Mouse (Mus musculus) adrenal gland, adult 18-20 months (tissue): Measurements from ENCODE around the gene Aldh3b1. TPM values are rescaled to one million over a fixed set of nuclear protein-coding genes. Genes with fewer than 3 reads are reported as not detected.
"Not testable (repeated sequence)": the region's sequence is repeated elsewhere in the genome, so short reads cannot be mapped to it uniquely, and the experiment has no call there.

ENCODE experiments used
- DNase-seq, 2 experiments: peaks; one replicate each; pipeline ENCODE4 v3.0.0; 2021 to 2022; ENCODE audit warnings: low spot score in 2 of 2
- long read RNA-seq, 2 experiments: library from polyadenylated mRNA; stranded (forward); transcript quantifications; one replicate each; pipeline ENCODE4 v2.0.0; 2021
- total RNA-seq, 2 experiments: library from RNA; stranded (reverse); gene quantifications; 1 replicate in 1 of 2; 2 replicates in 1 of 2; pipeline ENCODE4 v1.2.3; 2021

Gene Aldh3b1
- total RNA-seq = 100 to 1,000 TPM in 1 of 2 experiments, 10 to 100 TPM in 1; 14.4 to 169 TPM
- long read RNA-seq, experiment 1, transcript Aldh3b1-201 (10 exons, 1,924 nt) = major isoform, 16 of 17 reads
- long read RNA-seq, experiment 1, partial matches to known transcripts = 0 of 17 reads
- long read RNA-seq, experiment 1, other reads (novel, unspliced or antisense) = 1 of 17 reads
- long read RNA-seq, experiment 2, transcript Aldh3b1-201 (10 exons, 1,924 nt) = major isoform, 331 of 416 reads
- long read RNA-seq, experiment 2, partial matches to known transcripts = 60 of 416 reads
- long read RNA-seq, experiment 2, other reads (novel, unspliced or antisense) = 25 of 416 reads

DNA sequence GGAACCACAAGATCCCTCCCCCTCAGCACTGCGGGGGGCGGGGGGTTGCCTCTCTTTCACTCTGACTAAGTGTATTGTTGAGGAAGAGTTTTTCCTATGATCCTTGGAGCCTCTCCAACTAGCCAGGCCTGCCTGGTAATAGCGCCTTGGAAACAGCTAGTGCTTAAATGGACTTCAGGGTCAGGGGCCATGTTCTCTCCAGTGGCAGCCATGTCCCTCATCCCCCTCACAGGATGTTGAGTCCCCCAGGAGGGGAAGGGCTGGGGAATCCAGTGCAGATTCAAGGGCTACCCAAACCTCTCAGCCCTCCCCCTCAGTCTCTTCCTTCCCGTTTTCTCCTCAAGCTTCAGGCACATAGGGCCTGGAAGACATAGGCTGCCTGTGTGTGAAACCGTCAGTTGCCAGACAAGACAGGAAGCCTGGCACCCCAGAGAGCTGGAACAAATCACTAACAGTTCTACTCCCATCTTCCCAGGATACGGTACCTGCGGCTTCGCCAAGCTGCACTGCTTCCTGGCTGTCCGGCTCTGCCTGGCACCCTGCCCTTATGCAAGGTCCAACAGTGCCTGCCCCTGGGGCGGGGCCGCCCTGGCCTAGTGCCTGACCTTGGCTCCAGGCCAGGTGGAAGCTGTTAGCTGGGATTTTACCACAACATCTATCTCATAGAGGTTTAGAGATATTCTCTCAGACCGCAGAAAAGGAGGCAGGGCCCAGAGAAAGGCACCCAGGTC is at the start of gene Aldh3b1:
TSS of gene Aldh3b1 (minus strand) at position 598 of the 731 bp plus-strand sequence.
- DNase-seq = peak; percentile 93 to 95

DNA sequence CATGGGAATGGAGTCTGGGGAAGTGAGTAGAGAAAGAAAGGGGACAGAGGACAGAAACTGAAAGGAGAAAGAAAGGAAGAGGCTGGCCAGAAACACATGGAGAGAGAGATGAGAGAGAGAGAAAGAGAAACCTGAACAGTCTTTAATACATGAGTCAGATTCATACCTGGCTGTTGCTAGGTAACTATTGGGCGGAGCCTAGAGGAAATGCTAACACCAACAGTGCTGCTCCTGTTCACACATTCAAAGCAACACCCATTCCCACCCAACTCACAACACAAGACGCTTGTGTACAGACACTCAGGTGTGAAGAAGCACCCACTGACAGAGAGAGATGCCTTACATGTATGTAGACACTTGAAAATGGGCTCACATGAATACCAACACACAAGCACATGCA is 46.3 kb upstream of the Aldh3b1 start:
- DNase-seq = no peak

DNA sequence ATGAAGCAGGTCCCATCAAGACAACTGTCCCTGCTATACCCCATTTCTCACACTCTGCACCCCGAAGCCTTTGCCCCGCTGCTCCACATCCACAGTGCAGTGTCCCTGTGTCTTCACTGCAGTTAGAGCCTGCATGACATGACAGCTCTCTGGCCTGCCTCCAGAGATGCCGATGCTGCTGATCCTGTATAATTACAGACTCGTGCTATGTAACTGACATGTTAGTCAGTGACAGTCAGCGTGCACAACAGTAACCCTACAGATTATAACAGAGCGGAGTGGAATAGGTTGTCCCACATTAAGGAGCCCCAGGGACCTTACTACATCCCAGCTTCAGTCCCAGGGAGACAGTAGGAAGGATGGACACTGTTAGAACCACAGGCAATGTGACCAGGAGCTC is 45.0 kb upstream of the Aldh3b1 start:
- not testable (repeated sequence) for DNase-seq

DNA sequence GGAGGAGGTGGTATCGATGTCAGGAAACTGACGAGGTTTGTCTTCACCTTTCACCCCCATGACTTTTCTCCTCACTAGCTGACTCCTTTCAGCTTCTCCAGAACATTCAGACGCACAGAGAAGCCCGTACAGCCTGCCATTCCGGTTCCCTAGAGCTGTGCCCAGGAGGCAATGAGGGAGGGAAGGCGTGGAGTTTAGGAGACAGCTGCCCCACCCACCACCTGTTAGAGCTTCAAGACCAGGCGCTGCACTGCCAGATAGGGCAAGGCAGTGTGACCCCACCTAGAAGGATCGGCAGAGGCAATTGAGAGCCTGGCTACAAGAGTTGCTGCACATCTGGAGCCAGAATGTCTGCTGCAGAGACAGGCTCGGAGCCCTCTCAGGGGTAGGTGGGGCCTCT is 42.6 kb upstream of the Aldh3b1 start, which contains the start of gene Aldh3b2:
TSS of gene Aldh3b2 (plus strand) at position 100 of the 400 bp plus-strand sequence.
- DNase-seq = no peak

DNA sequence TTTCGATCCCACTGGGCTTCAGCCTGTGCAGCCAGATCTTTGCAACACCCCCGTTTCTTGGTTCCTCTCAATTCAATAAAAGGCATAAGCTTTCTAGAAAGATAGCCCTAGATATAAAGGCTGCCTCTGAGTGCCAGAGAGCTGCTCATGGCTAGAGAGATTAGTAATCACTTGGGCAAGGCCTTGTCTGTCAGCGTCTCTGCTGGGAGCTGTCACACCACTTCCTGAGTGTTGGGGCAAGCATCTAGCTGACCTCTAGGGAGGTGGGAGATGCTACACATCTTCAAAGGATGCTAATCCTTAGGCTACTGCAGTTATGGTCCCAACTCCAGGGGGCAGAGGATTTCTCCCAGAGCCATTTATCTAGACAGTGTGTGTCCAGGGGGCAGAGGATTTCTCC is 37.6 kb upstream of the Aldh3b1 start:
- DNase-seq = no peak

DNA sequence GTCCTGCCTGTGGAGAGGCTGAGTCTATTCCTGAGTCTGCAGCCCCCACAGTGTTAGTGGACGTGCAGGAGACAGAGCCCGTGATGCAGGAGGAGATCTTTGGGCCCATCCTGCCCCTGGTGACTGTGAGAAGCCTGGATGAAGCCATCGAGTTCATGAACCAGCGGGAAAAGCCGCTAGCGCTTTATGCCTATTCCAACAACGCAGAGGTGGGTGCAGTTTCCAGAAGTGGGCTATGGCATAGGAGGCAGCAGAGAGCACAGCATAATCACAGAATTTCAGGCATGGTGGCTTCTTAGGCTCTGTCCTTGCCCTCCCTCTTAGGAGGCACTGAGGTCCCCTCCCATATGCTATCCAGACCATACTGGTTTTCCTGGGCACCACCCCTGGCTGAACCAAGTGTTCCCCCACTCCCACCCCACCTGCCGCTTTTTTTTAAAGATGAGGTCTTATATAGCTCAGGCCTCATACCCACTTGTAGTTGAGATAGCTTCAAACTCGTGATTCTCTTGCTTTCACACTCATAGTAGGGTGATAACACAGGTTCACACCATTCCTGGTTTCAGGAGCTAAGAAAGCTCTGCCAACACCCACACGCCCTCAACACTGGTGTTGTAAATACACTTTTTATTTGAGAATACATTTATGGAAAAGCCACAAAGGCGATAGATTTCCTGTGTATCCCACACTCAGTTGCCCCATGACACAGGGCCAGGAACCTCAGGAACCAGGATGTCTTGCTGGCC is 36.9 kb upstream of the Aldh3b1 start:
- no peak for DNase-seq

DNA sequence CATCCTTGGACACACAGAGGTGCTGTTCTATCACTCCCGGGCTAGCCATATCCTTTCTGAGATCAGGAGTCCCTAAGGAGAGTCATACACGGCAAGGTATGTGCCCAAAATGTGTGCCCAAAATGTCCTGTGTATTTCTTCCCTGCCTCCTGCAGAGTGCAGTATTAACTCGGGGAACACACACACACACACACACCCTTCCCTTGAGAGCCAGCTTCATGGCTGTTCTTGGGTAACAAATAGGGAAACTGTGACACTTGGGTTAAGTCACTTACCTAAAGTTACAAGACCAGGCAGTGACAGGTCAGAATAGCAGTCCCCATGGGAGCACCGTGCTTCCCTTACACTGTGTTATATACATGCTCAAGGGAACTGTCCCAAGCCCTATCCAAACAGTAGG is 34.4 kb upstream of the Aldh3b1 start:
- no peak for DNase-seq

DNA sequence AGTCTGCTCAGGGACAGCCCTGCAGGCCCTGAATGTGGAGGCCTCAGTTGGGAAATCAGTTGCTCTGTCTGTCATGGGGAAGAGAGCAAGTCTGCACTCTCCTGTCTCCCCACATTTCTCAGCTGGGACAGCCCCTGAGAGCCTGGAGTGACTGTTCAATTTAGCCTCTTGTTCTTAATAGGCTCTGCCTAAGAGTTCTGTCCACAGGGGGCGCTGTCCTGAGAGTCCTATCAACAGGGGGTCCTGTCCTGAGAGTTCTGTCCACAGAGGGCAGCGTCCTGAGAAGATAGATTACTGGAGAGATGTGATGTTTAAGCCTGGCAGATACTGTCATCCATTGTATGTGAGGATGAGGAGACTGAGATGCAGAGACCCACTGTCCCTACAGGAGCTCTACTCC is 32.9 kb upstream of the Aldh3b1 start:
- DNase-seq = no peak

DNA sequence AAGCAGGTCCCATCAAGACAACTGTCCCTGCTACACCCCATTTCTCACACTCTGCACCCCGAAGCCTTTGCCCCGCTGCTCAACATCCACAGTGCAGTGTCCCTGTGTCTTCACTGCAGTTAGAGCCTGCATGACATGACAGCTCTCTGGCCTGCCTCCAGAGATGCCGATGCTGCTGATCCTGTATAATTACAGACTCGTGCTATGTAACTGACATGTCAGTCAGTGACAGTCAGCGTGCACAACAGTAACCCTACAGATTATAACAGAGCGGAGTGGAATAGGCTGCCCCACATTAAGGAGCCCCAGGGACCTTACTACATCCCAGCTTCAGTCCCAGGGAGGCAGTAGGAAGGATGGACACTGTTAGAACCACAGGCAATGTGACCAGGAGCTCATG is 32.2 kb upstream of the Aldh3b1 start:
- not testable (repeated sequence) for DNase-seq

DNA sequence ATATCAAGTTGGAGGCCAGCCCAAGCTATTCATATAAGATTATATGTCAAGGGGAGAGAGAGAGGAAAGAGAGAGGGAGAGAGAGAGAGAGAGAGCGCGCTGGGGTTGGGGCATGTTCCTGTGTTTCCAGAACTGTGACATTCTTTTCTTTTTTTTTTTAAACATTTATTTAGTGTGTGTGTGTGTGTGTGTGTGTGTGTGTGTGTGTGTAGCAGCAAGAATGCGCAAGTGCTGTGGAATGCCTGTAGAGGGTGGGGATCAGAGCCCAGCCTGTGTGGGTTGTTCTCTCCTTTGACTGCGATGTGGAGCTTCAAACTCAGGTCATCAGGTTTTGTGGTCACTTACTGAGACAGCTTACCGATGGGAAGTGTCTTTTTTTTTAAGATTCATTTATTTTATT is 30.6 kb upstream of the Aldh3b1 start:
- DNase-seq = no peak

DNA sequence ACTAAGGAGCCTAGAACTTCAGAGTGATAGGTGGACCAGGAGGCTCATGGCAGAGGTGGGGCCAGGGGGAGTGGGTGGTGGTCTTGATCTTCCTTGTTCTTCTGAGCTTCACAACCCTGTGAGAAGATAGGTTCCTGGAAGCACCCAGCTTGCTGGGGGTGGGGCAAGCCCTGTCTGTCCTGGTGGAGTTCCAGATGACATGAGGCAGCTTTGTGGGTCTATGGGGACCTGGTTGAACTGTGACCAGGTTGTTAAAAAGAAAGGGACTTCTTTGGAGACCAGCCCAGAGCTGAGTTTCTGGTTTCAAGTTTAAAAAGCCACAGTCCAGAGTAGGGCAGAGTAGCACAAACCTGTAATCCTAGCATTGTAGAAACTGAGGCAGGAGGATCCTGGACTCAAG is 29.4 kb upstream of the Aldh3b1 start:
- DNase-seq = no peak

DNA sequence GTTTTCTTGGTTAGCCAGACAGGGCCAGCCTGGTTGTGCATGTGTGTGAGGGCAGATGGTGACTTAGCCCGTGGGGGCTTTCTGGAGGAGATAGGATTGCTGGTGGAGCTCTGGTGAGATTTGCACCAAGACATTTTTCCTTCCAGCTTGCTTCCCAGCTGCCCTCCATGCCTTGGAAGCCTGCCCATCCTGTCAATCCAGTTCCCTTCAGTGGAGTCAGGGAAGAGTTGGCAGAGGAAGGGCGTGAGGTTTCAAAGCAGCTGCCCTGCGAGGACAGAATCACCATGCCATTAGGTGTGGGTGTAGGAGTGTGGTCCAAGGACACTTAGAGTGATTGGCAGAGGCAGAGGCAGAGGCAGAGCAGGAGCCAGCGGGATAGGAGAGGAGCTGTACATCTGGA is 28.9 kb upstream of the Aldh3b1 start, which contains the start of gene Aldh3b3:
TSS of gene Aldh3b3 (plus strand) at position 176 of the 400 bp plus-strand sequence.
- no peak for DNase-seq

DNA sequence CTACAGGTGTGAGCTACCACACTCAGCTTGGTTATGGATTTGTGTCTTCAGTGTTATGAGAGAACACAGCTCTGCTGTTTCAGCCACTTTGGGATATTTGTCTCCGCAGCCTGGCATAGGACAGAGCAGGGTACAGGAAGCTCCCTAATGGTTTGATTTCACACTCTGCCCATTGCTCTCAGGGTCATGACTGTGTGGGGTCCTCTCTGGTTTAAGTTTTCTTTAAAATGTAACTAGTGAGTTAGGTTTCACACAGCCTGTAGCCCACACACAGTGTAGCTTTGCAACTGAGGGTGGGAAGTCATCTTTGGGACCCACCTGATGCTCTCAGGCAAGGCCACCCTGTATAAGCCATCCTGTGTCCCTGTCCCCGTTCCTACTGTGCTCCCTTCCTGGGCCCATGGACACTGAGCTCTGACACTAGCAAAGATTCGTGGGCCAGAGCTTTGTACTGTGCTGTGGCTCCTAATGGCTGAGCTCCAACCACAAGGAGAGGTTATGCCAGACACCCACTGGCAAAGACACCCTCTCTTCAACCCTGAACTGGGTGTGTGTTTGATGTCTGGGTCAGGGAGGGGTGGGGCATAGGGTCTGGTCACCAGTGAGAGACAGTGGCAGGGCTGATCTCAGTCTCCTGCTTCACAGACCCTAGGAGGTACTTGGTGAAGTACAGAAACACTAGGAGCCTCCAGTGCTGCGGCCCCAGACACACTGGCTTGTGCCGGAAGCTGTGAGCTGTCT is 27.9 kb upstream of the Aldh3b1 start:
- not testable (repeated sequence) for DNase-seq

DNA sequence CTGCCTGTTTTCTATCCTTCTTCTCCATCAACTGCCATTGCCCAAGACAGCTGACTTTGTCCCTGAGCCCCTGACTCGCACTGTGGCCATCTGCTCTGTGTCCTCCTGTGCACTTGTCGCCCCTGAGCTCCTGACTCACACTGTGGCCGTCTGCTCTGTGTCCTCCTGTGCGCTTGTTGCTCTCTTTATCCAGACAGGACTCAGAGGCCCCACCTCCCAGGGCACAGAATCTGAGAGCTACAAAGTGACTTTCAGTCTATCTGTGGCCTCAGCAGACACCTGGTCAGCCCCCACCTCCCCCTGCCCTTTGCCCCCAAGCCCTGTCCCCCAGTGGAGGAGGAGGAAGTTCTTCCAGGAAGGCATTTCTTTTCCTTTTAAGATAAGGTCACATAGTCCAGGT is 26.2 kb upstream of the Aldh3b1 start:
- no peak for DNase-seq

DNA sequence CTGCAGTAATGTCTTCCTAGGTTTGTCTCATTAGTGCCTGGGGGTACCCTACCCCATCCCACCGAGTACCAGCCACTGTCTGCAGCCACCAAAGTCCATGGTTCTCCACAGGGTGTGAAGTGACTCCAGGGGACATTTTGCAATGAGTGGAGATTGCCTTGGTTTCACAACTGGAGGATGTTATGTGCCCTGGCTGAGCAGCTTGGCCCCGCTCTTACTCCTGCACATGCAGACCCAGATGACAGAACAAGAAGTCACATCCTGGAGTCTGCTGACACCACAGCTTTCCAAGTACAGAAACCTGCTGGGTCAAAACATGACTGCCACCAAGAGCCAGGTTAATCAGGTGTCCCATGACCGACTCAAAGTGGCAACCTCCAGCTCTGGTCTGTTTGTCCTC is 25.4 kb upstream of the Aldh3b1 start:
- DNase-seq = no peak

DNA sequence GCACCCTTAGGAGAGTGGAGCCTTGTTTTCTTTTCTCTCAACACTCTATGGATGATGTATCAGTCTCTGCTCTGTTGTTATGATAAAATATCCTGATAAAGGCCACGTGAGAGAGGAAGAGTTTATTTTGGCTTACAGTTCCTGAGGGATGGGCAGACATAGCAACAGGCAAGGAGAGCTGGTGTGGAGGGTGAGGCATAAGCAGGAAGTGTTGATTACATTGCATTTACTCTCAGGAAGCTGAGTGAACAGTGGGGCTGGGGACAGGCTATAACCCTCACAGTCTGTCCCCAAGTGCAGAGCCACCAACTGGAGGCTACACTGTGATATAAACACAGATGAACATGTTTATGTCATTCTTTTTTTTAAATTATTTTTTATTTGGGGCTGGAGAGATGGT is 22.5 kb upstream of the Aldh3b1 start:
- no peak for DNase-seq

DNA sequence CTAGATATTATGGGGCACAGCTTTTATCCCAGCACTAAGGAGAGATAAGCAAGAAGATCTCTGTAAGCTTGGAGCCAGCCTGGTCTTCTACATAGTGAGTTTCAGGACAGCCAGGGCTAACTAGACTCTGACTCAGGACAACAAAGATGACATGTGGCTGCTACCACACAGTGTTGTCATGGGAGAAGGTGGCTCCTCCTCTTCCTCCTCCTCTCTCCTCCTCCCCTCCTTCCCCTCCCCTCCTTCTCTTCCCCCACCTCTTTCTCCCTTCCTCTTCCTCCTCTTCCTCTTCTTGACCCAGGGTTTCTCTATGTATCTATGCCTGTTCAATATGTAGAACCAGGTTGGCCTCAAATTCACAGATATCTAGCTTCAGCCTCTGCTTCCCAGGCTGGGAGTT is 21.9 kb upstream of the Aldh3b1 start:
- DNase-seq = no peak

DNA sequence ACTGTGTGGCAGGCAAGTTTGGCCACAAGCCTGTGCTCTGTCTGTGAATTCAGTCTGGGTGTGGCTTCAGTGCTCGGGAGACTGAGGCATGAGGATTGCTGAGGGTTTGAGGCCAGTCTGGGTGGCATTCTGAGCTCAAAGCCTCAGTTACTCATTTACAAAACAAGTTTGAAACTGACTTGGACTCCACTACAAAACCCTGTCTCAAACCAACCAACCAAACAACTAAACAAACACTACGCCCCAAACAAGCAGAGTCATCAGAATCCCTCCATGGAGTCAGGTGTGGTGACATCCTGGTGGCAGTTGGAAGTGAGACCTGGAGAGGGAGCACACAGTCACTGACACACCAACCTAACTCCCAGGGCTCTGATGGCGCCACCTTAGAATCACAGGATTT is 20.7 kb upstream of the Aldh3b1 start:
- no peak for DNase-seq

DNA sequence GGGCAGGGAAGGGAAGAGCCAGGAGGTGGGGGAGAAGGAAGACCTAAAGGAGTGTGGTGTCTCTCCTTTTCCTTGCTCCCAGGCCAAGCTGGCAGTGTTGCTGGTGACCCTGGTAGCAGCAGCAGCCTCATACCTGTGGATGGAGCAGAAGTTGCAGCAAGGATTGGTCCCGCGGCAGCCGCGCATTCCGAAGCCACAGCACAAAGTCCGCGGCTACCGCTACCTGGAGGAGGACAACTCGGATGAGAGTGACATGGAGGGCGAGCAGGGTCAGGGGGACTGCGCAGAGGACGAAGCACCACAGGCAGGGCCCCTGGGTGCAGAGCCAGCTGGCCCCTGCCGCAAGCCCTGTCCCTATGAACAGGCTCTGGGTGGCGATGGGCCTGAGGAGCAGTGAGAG is 18.9 kb upstream of the Aldh3b1 start:
- DNase-seq = no peak

DNA sequence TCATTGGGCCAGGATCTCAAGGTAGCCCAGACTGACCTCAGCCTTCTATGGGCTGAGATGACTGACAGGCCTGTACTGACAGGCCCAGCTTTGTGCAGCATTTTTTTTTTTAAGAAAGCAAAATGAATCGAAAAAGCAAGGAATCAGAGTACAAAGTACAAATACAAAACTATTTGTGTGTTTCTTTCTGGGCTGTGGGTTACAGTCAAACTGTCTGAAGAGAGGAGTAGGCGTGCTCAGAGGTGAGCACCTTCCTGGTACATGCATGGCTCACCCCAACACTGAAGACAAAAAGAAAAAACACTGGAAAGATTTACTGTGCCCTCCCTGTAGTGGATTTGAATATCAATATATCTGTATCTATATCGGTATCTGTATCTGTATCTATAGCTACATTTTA is 18.2 kb upstream of the Aldh3b1 start:
- no peak for DNase-seq

DNA sequence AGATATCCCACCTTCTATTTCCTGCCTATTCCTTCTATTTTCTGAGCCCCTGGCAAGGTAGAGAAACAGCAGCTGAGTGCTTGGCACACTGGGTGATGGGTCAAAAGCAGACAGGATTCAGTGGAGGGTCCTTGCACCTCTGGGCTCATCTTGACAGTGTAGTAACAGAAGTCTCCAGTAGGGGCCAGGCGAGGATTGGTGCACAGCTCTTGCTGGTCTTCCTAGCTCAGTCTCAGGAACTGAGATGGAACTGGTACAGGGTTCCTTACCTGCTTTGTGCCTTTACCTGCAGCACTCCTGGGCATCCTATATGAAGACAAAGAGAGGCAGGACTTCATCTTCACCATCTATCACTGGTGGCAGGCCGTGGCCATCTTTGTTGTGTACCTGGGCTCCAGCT is 17.1 kb upstream of the Aldh3b1 start:
- peak; percentile 63 to 70 for DNase-seq
